Mouse (Mus musculus): ENCODE results near the gene Zfp189. TPM values are rescaled to one million over a fixed set of nuclear protein-coding genes. Genes with fewer than 3 reads are reported as not detected.

The Zfp189 gene
- polyA plus RNA-seq, 1 experiment from 2014 or later = 14.3 TPM

- no peak overlapping the region for H3K4me2 ChIP-seq (replicated peaks)
- no peaks in the 10 kb centered on the region for H3K27me3 ChIP-seq (replicated peaks)
- H3K4me1 ChIP-seq = no peaks in the 10 kb centered on the region
- H3K9ac ChIP-seq = no peak overlapping the region
- H3K4me3 ChIP-seq = no peak overlapping the region
- H3K27ac ChIP-seq = no peak overlapping the region
- no peaks in the 10 kb centered on the region for H3K9me3 ChIP-seq
- 79% methylated on average over 6 of the region's 6 CpGs for WGBS
- H3K36me3 ChIP-seq = no peaks in the 10 kb centered on the region
- ATAC-seq (ENCODE audit: low FRiP score, low read depth) = no peak
Measured at GRCm38 (mm10) chr4:49546873-49547543, 26.0 kb downstream of the Zfp189 start.

- no peak overlapping the region for H3K4me3 ChIP-seq
- no peaks in the 10 kb centered on the region for H3K36me3 ChIP-seq
- no peak overlapping the region for H3K9ac ChIP-seq
- no peak overlapping the region for H3K27ac ChIP-seq
- no peaks in the 10 kb centered on the region for H3K27me3 ChIP-seq (replicated peaks)
- no peak for ATAC-seq (ENCODE audit: low FRiP score, low read depth)
- 89% methylated on average over 7 of the region's 7 CpGs for WGBS
- H3K4me2 ChIP-seq (replicated peaks) = no peak overlapping the region
- H3K4me1 ChIP-seq = no peaks in the 10 kb centered on the region
- H3K9me3 ChIP-seq = no peaks in the 10 kb centered on the region
Measured at GRCm38 (mm10) chr4:49547544-49548219, 26.7 kb downstream of the Zfp189 start.

GRCm38 (mm10) chr4:49549383-49549782 lies 28.4 kb downstream of the Zfp189 start, which contains the start of gene Aldob:
Aldob (minus strand) TSS chr4:49549546.
- no peak within 1 kb of the TSS for H3K9ac ChIP-seq
- no peaks in the 10 kb centered on the region for H3K27me3 ChIP-seq (replicated peaks)
- no peak within 1 kb of the TSS for H3K4me3 ChIP-seq
- no peaks in the 10 kb centered on the region for H3K9me3 ChIP-seq
- H3K4me1 ChIP-seq = no peaks in the 10 kb centered on the region
- no peak within 1 kb of the TSS for H3K27ac ChIP-seq
- WGBS = 57% methylated on average over 3 of the region's 3 CpGs
- H3K36me3 ChIP-seq = no peaks in the 10 kb centered on the region
- H3K4me2 ChIP-seq (replicated peaks) = no peak within 1 kb of the TSS
- ATAC-seq (ENCODE audit: low FRiP score, low read depth) = no peak

DNA sequence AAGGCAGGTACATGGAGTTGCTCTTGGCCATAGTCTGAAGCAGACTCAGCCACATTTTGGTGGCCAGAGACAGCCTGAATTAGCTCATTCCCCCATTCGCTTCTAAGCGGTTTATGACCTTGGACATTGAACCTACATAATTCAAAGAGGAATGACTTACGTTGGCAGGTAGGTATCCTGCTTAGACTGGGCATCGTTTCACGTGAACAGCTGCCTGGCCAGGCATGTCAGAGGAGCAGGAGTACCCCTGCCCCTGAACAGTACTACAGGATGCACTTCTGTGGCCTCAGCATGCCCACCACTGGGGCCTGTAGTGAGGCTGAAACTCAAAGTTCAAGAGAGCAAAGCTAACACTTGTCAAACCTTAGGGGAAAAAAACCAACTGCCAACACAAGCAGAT lies 32.4 kb downstream of the Zfp189 start:
- no peaks in the 10 kb centered on the region for H3K9me3 ChIP-seq
- no peak for ATAC-seq (ENCODE audit: low FRiP score, low read depth)
- 90% methylated on average over 5 of the region's 5 CpGs for WGBS
- no peak overlapping the region for H3K4me2 ChIP-seq (replicated peaks)
- H3K27me3 ChIP-seq (replicated peaks) = no peaks in the 10 kb centered on the region
- no peaks in the 10 kb centered on the region for H3K36me3 ChIP-seq
- H3K4me1 ChIP-seq = no peaks in the 10 kb centered on the region
- no peak overlapping the region for H3K9ac ChIP-seq
- no peak overlapping the region for H3K4me3 ChIP-seq
- H3K27ac ChIP-seq = no peak overlapping the region

DNA sequence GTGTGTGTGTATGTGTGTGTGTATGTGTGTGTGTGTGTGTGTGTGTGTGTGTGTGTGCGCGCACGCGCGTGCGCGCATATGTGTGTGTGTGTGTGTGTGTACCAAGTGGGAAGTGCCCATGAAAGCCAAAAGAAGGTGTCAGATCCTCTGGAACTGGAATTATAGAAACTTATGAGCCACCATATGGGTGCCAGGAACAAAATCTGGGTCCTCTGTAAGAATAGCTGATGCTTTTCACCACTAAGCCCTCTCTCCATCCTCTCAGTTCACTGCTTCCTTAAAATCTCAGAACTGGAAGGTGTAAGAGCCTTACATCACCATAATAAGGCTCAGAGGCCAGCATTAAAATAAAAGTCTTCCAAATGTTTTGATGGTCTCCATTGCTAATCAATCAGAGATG lies 36.4 kb downstream of the Zfp189 start:
- WGBS = 99% methylated on average over 7 of the region's 7 CpGs
- Histone ChIP-seq H3K4me2 (replicated peaks) (no peak overlapping the region), H3K27ac (no peak overlapping the region), H3K4me1 (no peaks in the 10 kb centered on the region), H3K9me3 (no peaks in the 10 kb centered on the region), H3K36me3 (no peaks in the 10 kb centered on the region), H3K9ac (no peak overlapping the region), H3K27me3 (replicated peaks) (no peaks in the 10 kb centered on the region), H3K4me3 (no peak overlapping the region)
- ATAC-seq (ENCODE audit: low FRiP score, low read depth) = no peak

DNA sequence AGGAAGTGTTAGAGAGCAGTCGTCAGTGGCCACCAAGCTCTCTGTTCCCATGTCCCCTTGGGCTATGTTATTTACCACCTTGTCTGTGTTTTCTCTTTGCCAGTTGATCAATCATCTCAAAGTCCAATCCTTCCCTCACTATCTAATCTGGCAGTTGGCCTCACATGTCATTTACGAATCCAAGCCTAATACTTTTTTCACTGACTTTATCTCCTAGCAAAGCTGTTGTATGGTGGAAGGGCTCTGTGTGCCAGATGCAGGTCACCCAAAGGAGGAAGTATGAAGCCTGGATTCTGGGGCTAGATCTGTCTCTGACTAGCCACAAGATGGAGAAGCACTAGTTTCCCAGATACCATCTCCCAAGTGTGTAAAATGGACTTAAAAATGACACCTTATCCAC lies 37.2 kb downstream of the Zfp189 start:
- Histone ChIP-seq H3K9me3 (no peaks in the 10 kb centered on the region), H3K4me2 (replicated peaks) (no peak overlapping the region), H3K4me3 (no peak overlapping the region), H3K9ac (no peak overlapping the region), H3K27ac (no peak overlapping the region), H3K36me3 (no peaks in the 10 kb centered on the region), H3K4me1 (no peaks in the 10 kb centered on the region), H3K27me3 (replicated peaks) (no peaks in the 10 kb centered on the region)
- WGBS = 84% methylated on average over 2 of the region's 2 CpGs
- ATAC-seq (ENCODE audit: low FRiP score, low read depth) = no peak

DNA sequence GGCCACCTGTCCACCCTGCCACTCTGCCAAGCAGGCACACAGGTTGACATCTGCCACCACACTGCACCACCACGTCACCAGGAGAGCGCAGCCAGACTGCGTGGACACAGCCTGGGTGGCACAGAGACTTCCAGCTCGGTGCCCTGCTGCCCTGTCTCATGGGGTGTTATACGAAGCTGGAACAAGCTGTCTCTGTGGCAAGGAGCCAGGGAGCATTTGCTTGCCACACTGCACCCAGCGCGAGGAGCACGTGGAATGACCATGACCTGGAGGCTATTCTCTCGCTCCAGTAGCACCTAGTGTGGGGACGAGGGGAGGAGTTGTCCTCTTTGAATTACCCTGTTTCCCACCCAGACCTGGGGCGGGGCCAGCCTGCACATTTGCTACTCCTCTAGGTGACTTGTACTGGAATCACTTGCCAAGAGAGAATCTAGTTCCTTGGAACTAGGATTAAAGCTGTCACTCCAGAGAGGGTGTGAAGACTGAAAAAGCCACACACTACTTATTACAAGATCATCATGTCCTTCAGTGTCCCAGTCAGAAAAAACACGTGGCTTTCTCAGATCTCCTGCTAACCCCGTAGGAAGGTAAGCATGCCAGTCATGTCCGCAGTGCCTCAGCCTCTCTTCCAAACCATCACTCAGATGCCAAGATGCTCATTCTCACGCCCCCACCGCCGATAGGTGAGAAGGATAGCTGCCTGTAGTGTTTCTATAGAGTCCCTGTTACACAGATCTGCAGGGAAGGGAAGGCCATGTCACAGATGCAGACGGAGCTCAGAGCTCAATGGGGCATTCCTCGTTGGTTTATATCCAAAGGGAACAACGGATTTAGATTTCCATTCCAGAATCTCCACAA lies 39.2 kb downstream of the Zfp189 start:
- no peak for ATAC-seq (ENCODE audit: low FRiP score, low read depth)
- Histone ChIP-seq H3K9me3 (no peaks in the 10 kb centered on the region), H3K4me2 (replicated peaks) (no peak overlapping the region), H3K4me3 (no peak overlapping the region), H3K9ac (no peak overlapping the region), H3K36me3 (no peaks in the 10 kb centered on the region), H3K4me1 (no peaks in the 10 kb centered on the region), H3K27me3 (replicated peaks) (no peaks in the 10 kb centered on the region), H3K27ac (no peak overlapping the region)
- 70% methylated on average over 20 of the region's 20 CpGs for WGBS

DNA sequence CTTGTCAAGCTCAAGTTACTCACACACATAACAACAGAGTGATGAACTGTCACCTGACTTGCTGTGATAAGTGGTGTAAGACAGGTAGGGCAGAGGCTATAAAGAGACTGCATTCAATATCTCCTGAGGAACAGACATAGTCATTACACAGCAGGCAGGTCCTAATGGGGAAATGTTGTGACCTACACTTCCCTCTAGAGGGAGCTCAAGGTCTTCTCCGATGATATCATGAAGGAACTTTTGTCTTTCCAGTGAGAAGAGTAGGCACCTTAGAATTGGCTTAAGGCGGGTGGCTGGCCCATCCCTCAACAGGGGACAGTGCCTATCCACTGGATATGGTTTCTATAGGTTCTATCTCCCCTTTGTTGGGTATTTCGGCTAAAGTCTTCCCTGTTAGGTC lies 46.6 kb downstream of the Zfp189 start:
- no peak overlapping the region for H3K9ac ChIP-seq
- no peaks in the 10 kb centered on the region for H3K9me3 ChIP-seq
- no peaks in the 10 kb centered on the region for H3K4me1 ChIP-seq
- H3K27ac ChIP-seq = no peak overlapping the region
- peak; percentile 71 for ATAC-seq (ENCODE audit: low FRiP score, low read depth)
- no peak overlapping the region for H3K4me2 ChIP-seq (replicated peaks)
- H3K4me3 ChIP-seq = no peak overlapping the region
- H3K27me3 ChIP-seq (replicated peaks) = no peaks in the 10 kb centered on the region
- WGBS = 28% methylated on average over 3 of the region's 3 CpGs
- H3K36me3 ChIP-seq = no peaks in the 10 kb centered on the region

GRCm38 (mm10) chr4:49572194-49572593 lies 51.2 kb downstream of the Zfp189 start:
- Histone ChIP-seq H3K9ac (no peak overlapping the region), H3K4me2 (replicated peaks) (no peak overlapping the region), H3K9me3 (no peaks in the 10 kb centered on the region), H3K4me1 (no peaks in the 10 kb centered on the region), H3K36me3 (no peaks in the 10 kb centered on the region), H3K27me3 (replicated peaks) (no peaks in the 10 kb centered on the region), H3K4me3 (no peak overlapping the region), H3K27ac (no peak overlapping the region)
- ATAC-seq (ENCODE audit: low FRiP score, low read depth) = no peak
- 94% methylated on average over 4 of the region's 4 CpGs for WGBS

Other genes with a start within 250 kb of the Zfp189 start
- not detected in 2 replicates for gene Acnat2, start 113.0 kb upstream of the Zfp189 start, polyA plus RNA-seq (2016; fragmentation: Nextera tagmentation; extraction: Ambion mirVana)
- not detected in 2 replicates for gene Acnat1, start 47.3 kb upstream of the Zfp189 start, polyA plus RNA-seq (2016; fragmentation: Nextera tagmentation; extraction: Ambion mirVana)
- gene Baat, start 14.6 kb upstream of the Zfp189 start, polyA plus RNA-seq (2016; fragmentation: Nextera tagmentation; extraction: Ambion mirVana) = 0.27 and 0.30 TPM in 2 replicates
- gene Mrpl50, start 83 bp upstream of the Zfp189 start, polyA plus RNA-seq (2016; fragmentation: Nextera tagmentation; extraction: Ambion mirVana) = 77.3 and 78.3 TPM in 2 replicates
- gene Aldob, start 28.4 kb downstream of the Zfp189 start, polyA plus RNA-seq (2016; fragmentation: Nextera tagmentation; extraction: Ambion mirVana) = not detected in 2 replicates
- gene Tmem246, start 76.7 kb downstream of the Zfp189 start, polyA plus RNA-seq (2016; fragmentation: Nextera tagmentation; extraction: Ambion mirVana) = 33.7 and 34.5 TPM in 2 replicates
- gene Rnf20, start 110.8 kb downstream of the Zfp189 start, polyA plus RNA-seq (2016; fragmentation: Nextera tagmentation; extraction: Ambion mirVana) = 57.4 and 62.8 TPM in 2 replicates
- 0.14 TPM in 2 replicates for gene Ppp3r2, start 160.8 kb downstream of the Zfp189 start, polyA plus RNA-seq (2016; fragmentation: Nextera tagmentation; extraction: Ambion mirVana)